Mouse (Mus musculus) liver, embryonic 16.5 days (tissue): Measurements from ENCODE around the gene Cntnap2. TPM values are rescaled to one million over a fixed set of nuclear protein-coding genes. Genes with fewer than 3 reads are reported as not detected.
"Not testable (repeated sequence)": the region's sequence is repeated elsewhere in the genome, so short reads cannot be mapped to it uniquely, and the experiment has no call there.

Experiments
- ATAC-seq: fragments of 200-750 bp; cut with Nextera tagmentation; 2 replicates; pipeline ENCODE4 v1.8.0; 2017; ENCODE audit warnings: low read depth, mild to moderate bottlenecking, moderate number of reproducible peaks, moderate library complexity
- H3K27ac ChIP-seq: fragments of 300-500 bp; sonication (generic); 2 replicates; pipeline ENCODE4 v1.5.1; 2014; ENCODE audit warnings: mild to moderate bottlenecking, low read length
- H3K27me3 ChIP-seq: fragments of 300-500 bp; sonication (generic); 2 replicates; pipeline ENCODE4 v1.6.1; 2014; ENCODE audit warnings: low read depth, low read length, mixed read lengths; ENCODE audit not compliant: control insufficient read depth, insufficient read depth
- H3K36me3 ChIP-seq: fragments of 300-500 bp; sonication (generic); 2 replicates; pipeline ENCODE4 v1.6.1; 2014; ENCODE audit warnings: mild to moderate bottlenecking; ENCODE audit not compliant: control insufficient read depth, insufficient read depth
- H3K4me1 ChIP-seq: fragments of 300-500 bp; sonication (generic); 2 replicates; pipeline ENCODE4 v1.6.1; 2014; ENCODE audit warnings: low read depth, low read length, mixed read lengths; ENCODE audit not compliant: control insufficient read depth
- H3K4me2 ChIP-seq: fragments of 300-500 bp; sonication (generic); 2 replicates; pipeline ENCODE4 v1.6.1; 2014; ENCODE audit warnings: low read depth, low read length, mixed read lengths
- H3K4me3 ChIP-seq: fragments of 300-500 bp; sonication (generic); 2 replicates; pipeline ENCODE4 v1.5.1; 2014; ENCODE audit warnings: low read depth, mild to moderate bottlenecking, low read length
- H3K9ac ChIP-seq: fragments of 300-500 bp; sonication (generic); 2 replicates; pipeline ENCODE4 v1.6.1; 2014; ENCODE audit warnings: low read depth, low read length
- H3K9me3 ChIP-seq: fragments of 300-500 bp; sonication (generic); replicated peaks from 2 replicates; pipeline ENCODE4 v1.6.1; 2016; ENCODE audit warnings: low read length; ENCODE audit not compliant: control insufficient read depth
- WGBS: fragments of 180-500 bp; shearing (Covaris S2); extraction: QIAGEN DNeasy Blood & Tissue Kit; methylation state at CpG from one replicate; pipeline ENCODE4 v1.1.7; 2014; ENCODE audit not compliant: insufficient replicate concordance; 5-methylcytosine and 5-hydroxymethylcytosine counted together
- polyA plus RNA-seq: library from polyadenylated mRNA; unstranded; fragments of >200 nt; fragmentation: Nextera tagmentation; extraction: Ambion mirVana; gene quantifications from 2 replicates; pipeline ENCODE4 v1.2.1, GENCODE M21; 2015

The Cntnap2 gene
- polyA plus RNA-seq, 1 experiment from 2014 or later = 0.19 TPM

GRCm38 (mm10) chr6:46502786-46503185 is 1443.6 kb downstream of the Cntnap2 start:
- H3K9ac ChIP-seq = no peak overlapping the region
- WGBS = 46% methylated on average over 1 of the region's 1 CpGs
- ATAC-seq = no peak

GRCm38 (mm10) chr6:46512841-46513240 is 1453.7 kb downstream of the Cntnap2 start:
- H3K4me2 ChIP-seq = no peak overlapping the region
- ATAC-seq = no peak
- H3K9ac ChIP-seq = no peak overlapping the region
- no peaks in the 10 kb centered on the region for H3K36me3 ChIP-seq
- H3K9me3 ChIP-seq = no peaks in the 10 kb centered on the region
- no peak overlapping the region for H3K27ac ChIP-seq
- no peaks in the 10 kb centered on the region for H3K4me1 ChIP-seq
- WGBS = 66% methylated on average over 1 of the region's 1 CpGs
- H3K27me3 ChIP-seq = no peaks in the 10 kb centered on the region
- H3K4me3 ChIP-seq = no peak overlapping the region

More at GRCm38 (mm10) chr6:46502786-46503185, 1443.6 kb downstream of the Cntnap2 start:
- Histone ChIP-seq H3K4me1 (no peaks in the 10 kb centered on the region), H3K27me3 (no peaks in the 10 kb centered on the region), H3K4me3 (no peak overlapping the region), H3K9me3 (no peaks in the 10 kb centered on the region), H3K27ac (no peak overlapping the region), H3K4me2 (no peak overlapping the region), H3K36me3 (no peaks in the 10 kb centered on the region)

- H3K27me3 ChIP-seq, H3K4me3 ChIP-seq, ATAC-seq, H3K9me3 ChIP-seq, H3K36me3 ChIP-seq, H3K4me1 ChIP-seq, H3K4me2 ChIP-seq, H3K9ac ChIP-seq, H3K27ac ChIP-seq: not testable (repeated sequence)
- WGBS = 54% methylated on average over 2 of the region's 2 CpGs
Observed at GRCm38 (mm10) chr6:46537586-46537985, 1478.4 kb downstream of the Cntnap2 start.

- H3K9ac ChIP-seq = no peak overlapping the region
- 55% methylated on average over 2 of the region's 2 CpGs for WGBS
- no peak for ATAC-seq
Observed at GRCm38 (mm10) chr6:46563470-46563869, 1504.3 kb downstream of the Cntnap2 start.

GRCm38 (mm10) chr6:46575055-46575454 is 1515.9 kb downstream of the Cntnap2 start:
- Histone ChIP-seq H3K9ac (no peak overlapping the region), H3K27me3 (no peaks in the 10 kb centered on the region), H3K36me3 (no peaks in the 10 kb centered on the region), H3K4me3 (no peak overlapping the region), H3K27ac (no peak overlapping the region), H3K4me1 (no peaks in the 10 kb centered on the region), H3K4me2 (no peak overlapping the region), H3K9me3 (no peaks in the 10 kb centered on the region)
- ATAC-seq = no peak
- WGBS = 40% methylated on average over 3 of the region's 3 CpGs

More at GRCm38 (mm10) chr6:46563470-46563869, 1504.3 kb downstream of the Cntnap2 start:
- Histone ChIP-seq H3K9me3 (no peaks in the 10 kb centered on the region), H3K36me3 (no peaks in the 10 kb centered on the region), H3K4me2 (no peak overlapping the region), H3K27me3 (no peaks in the 10 kb centered on the region), H3K4me1 (no peaks in the 10 kb centered on the region), H3K27ac (no peak overlapping the region), H3K4me3 (no peak overlapping the region)

GRCm38 (mm10) chr6:46612365-46612764 is 1553.2 kb downstream of the Cntnap2 start:
- H3K36me3 ChIP-seq = no peaks in the 10 kb centered on the region
- ATAC-seq = no peak
- no peak overlapping the region for H3K9ac ChIP-seq
- H3K4me1 ChIP-seq = no peaks in the 10 kb centered on the region
- H3K27me3 ChIP-seq = no peaks in the 10 kb centered on the region
- H3K27ac ChIP-seq = no peak overlapping the region
- no peaks in the 10 kb centered on the region for H3K9me3 ChIP-seq
- H3K4me3 ChIP-seq = no peak overlapping the region
- H3K4me2 ChIP-seq = no peak overlapping the region

- Histone ChIP-seq H3K36me3 (no peaks in the 10 kb centered on the region), H3K27ac (no peak overlapping the region), H3K27me3 (no peaks in the 10 kb centered on the region), H3K4me1 (no peaks in the 10 kb centered on the region), H3K9me3 (no peaks in the 10 kb centered on the region), H3K9ac (no peak overlapping the region), H3K4me2 (no peak overlapping the region), H3K4me3 (no peak overlapping the region)
- WGBS = 44% methylated on average over 3 of the region's 3 CpGs
- ATAC-seq = no peak
Observed at GRCm38 (mm10) chr6:46612872-46613271, 1553.7 kb downstream of the Cntnap2 start.

- no peaks in the 10 kb centered on the region for H3K27me3 ChIP-seq
- no peaks in the 10 kb centered on the region for H3K9me3 ChIP-seq
- no peaks in the 10 kb centered on the region for H3K4me1 ChIP-seq
- no peak overlapping the region for H3K4me2 ChIP-seq
- H3K4me3 ChIP-seq = no peak overlapping the region
- ATAC-seq = no peak
- H3K27ac ChIP-seq = no peak overlapping the region
- WGBS = 63% methylated on average over 1 of the region's 1 CpGs
- H3K9ac ChIP-seq = no peak overlapping the region
- no peaks in the 10 kb centered on the region for H3K36me3 ChIP-seq
Observed at GRCm38 (mm10) chr6:46669018-46669417, 1609.9 kb downstream of the Cntnap2 start.

GRCm38 (mm10) chr6:46675081-46675480 is 1615.9 kb downstream of the Cntnap2 start:
- no peak overlapping the region for H3K9ac ChIP-seq
- no peaks in the 10 kb centered on the region for H3K27me3 ChIP-seq
- H3K36me3 ChIP-seq = no peaks in the 10 kb centered on the region
- 63% methylated on average over 2 of the region's 2 CpGs for WGBS
- no peaks in the 10 kb centered on the region for H3K4me1 ChIP-seq
- ATAC-seq = no peak
- H3K27ac ChIP-seq = no peak overlapping the region
- H3K9me3 ChIP-seq = no peaks in the 10 kb centered on the region
- H3K4me2 ChIP-seq = no peak overlapping the region
- H3K4me3 ChIP-seq = no peak overlapping the region
